Mouse (Mus musculus) G1E (cell line): ENCODE measurements around the gene Smoc1. TPM values are rescaled to one million over a fixed set of nuclear protein-coding genes. Genes with fewer than 3 reads are reported as not detected.

Source experiments
- ATAC-seq: 2 replicates; pipeline ENCODE4 v1.8.0; 2016; ENCODE audit warnings: mild to moderate bottlenecking; ENCODE audit not compliant: insufficient number of reproducible peaks, poor library complexity, low FRiP score, severe bottlenecking; ENCODE audit errors: extremely low read depth
- DNase-seq: peaks from one replicate; pipeline ENCODE4 v3.0.0; 2012; ENCODE audit warnings: low spot score
- H3K27me3 ChIP-seq: 2 replicates; pipeline ENCODE4 v1.6.1; 2012; ENCODE audit warnings: mild to moderate bottlenecking, low read length, inconsistent platforms; ENCODE audit not compliant: insufficient read depth
- H3K36me3 ChIP-seq: replicated peaks from 2 replicates; pipeline ENCODE3; 2012; ENCODE audit warnings: mild to moderate bottlenecking, inconsistent platforms
- H3K4me1 ChIP-seq: 2 replicates; pipeline ENCODE4 v1.6.1; 2012; ENCODE audit warnings: low read depth, low read length, inconsistent platforms, mixed read lengths; ENCODE audit not compliant: insufficient read depth
- H3K4me3 ChIP-seq: 2 replicates; pipeline ENCODE4 v1.5.1; 2012; ENCODE audit warnings: low read depth, mild to moderate bottlenecking, inconsistent platforms, low read length, moderate library complexity, mixed read lengths
- H3K9me3 ChIP-seq: replicated peaks from 2 replicates; pipeline ENCODE4 v1.6.1; 2012; ENCODE audit warnings: inconsistent platforms
- CTCF ChIP-seq: IDR thresholded peaks from 2 replicates; pipeline ENCODE4 v1.5.1; 2012; ENCODE audit warnings: low read depth, low read length, inconsistent platforms, mixed read lengths
- GATA1 ChIP-seq: IDR thresholded peaks from 2 replicates; pipeline ENCODE4 v1.6.1; 2012; ENCODE audit warnings: borderline replicate concordance, low read length, inconsistent platforms, mixed read lengths
- GATA2 ChIP-seq: IDR thresholded peaks from 2 replicates; pipeline ENCODE4 v1.6.1; 2012; ENCODE audit warnings: low read depth, low read length, inconsistent platforms, borderline replicate concordance
- POLR2AphosphoS5 ChIP-seq: IDR thresholded peaks from 2 replicates; pipeline ENCODE4 v1.6.1; 2012; ENCODE audit warnings: low read depth, low read length, inconsistent platforms; ENCODE audit not compliant: insufficient replicate concordance
- TAL1 ChIP-seq: conservative IDR thresholded peaks from 2 replicates; pipeline ENCODE4 v1.6.1; 2012; ENCODE audit warnings: low read depth, low read length, inconsistent platforms, mixed read lengths
- polyA plus RNA-seq: library from polyadenylated mRNA; stranded (reverse); fragments of >175 nt; gene quantifications from 2 replicates; pipeline ENCODE4 v1.2.3, GENCODE M21; 2012
- total RNA-seq, 2 experiments: library from RNA; stranded (forward) in 1 of 2; stranded (reverse) in 1 of 2; fragments of 200-1000 nt in 1 of 2; fragments of >200 nt in 1 of 2; fragmentation: Nextera tagmentation in 1 of 2; gene quantifications; 2 replicates each; pipeline ENCODE4 v1.2.3; 2014 to 2017

Gene Smoc1
- total and polyA plus RNA-seq, 3 experiments: 10.6 to 36.3 (median 28.1) TPM

DNA sequence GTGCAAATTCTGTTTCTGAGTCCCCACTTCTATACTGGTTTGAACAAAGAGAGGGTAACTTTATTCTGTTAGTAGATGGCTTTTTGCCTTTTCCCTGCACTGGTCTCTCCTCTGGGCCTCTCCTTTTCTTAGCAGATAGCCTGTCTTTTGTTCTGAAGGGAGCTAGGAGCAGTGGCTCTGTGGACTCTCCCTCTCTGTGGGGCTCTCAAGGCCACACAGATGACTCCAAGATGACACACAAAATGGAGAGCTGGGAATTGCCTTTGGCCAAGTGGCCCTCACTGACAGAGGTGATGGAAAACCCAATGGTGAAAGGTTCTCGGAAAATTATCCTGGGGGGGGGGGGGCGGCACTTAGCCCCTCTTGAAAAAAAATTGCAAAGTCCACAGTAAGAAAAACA is 133.3 kb downstream of the Smoc1 start:
- DNase-seq: no peak
- Histone ChIP-seq H3K4me1 (no peaks in the 10 kb centered on the region), H3K4me3 (no peak overlapping the region), H3K9me3 (no peaks in the 10 kb centered on the region), H3K36me3 (peaks cover 84% of the 10 kb centered on the region), H3K27me3 (no peaks in the 10 kb centered on the region)
- TF ChIP-seq POLR2AphosphoS5 (no peak), GATA2 (no peak), CTCF (no peak), TAL1 (no peak), GATA1 (no peak)
- no peak for ATAC-seq

GRCm38 (mm10) chr12:81160425-81160824 is 133.8 kb downstream of the Smoc1 start:
- Histone ChIP-seq H3K9me3 (no peaks in the 10 kb centered on the region), H3K4me1 (no peaks in the 10 kb centered on the region), H3K36me3 (peaks cover 83% of the 10 kb centered on the region), H3K27me3 (no peaks in the 10 kb centered on the region), H3K4me3 (no peak overlapping the region)
- no peak for TF ChIP-seq TAL1
- ATAC-seq (no peak), DNase-seq (no peak)

GRCm38 (mm10) chr12:81160831-81161230 is 134.2 kb downstream of the Smoc1 start:
- H3K9me3 ChIP-seq: no peaks in the 10 kb centered on the region
- H3K36me3 ChIP-seq: peaks cover 83% of the 10 kb centered on the region
- peak; percentile 42; the same call in 1 of the 2 replicates for TF ChIP-seq CTCF
- no peak for TF ChIP-seq TAL1
- no peak for TF ChIP-seq POLR2AphosphoS5
- TF ChIP-seq GATA1: no peak
- no peak for TF ChIP-seq GATA2
- no peaks in the 10 kb centered on the region for H3K27me3 ChIP-seq
- ATAC-seq: no peak
- H3K4me3 ChIP-seq: no peak overlapping the region
- no peaks in the 10 kb centered on the region for H3K4me1 ChIP-seq
- DNase-seq: peak; percentile 21

DNA sequence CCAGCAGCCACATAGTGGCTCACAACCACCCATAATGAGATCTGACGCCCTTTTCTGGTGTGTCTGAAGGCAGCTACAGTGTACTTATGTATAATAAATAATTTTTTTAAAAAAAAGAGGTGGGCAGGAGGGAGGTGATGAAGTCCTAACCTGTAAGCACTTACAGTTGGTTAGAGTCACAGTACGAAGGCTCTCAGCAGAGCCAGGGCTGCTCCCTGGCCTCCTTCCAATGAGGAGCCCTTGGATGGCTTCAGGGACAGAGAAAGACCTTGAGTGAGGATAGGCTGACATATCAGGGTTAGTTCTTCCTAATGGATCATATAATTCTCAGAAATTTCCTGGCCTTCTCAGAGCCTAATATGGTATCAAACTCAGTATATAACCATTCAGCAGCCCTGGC is 134.7 kb downstream of the Smoc1 start:
- H3K36me3 ChIP-seq: peaks cover 85% of the 10 kb centered on the region
- H3K27me3 ChIP-seq: no peaks in the 10 kb centered on the region
- H3K4me1 ChIP-seq: no peaks in the 10 kb centered on the region
- no peak overlapping the region for H3K4me3 ChIP-seq
- TF ChIP-seq POLR2AphosphoS5 (no peak), TAL1 (no peak), GATA2 (no peak), CTCF (no peak), GATA1 (no peak)
- H3K9me3 ChIP-seq: no peaks in the 10 kb centered on the region
- ATAC-seq (no peak), DNase-seq (no peak)

- Histone ChIP-seq H3K4me3 (no peak overlapping the region), H3K27me3 (no peaks in the 10 kb centered on the region), H3K9me3 (no peaks in the 10 kb centered on the region), H3K4me1 (peaks cover 4% of the 10 kb centered on the region), H3K36me3 (peaks cover 86% of the 10 kb centered on the region)
- no peak for TF ChIP-seq TAL1
- TF ChIP-seq POLR2AphosphoS5: no peak
- TF ChIP-seq GATA1: no peak
- TF ChIP-seq GATA2: no peak
- TF ChIP-seq CTCF: no peak
- DNase-seq (no peak), ATAC-seq (no peak)
Measured at GRCm38 (mm10) chr12:81163131-81163530, 136.5 kb downstream of the Smoc1 start.

- Histone ChIP-seq H3K4me3 (no peak overlapping the region), H3K4me1 (peaks cover 7% of the 10 kb centered on the region), H3K27me3 (no peaks in the 10 kb centered on the region), H3K9me3 (no peaks in the 10 kb centered on the region), H3K36me3 (peaks cover 86% of the 10 kb centered on the region)
- no peak for ATAC-seq
- DNase-seq: no peak
- no peak for TF ChIP-seq CTCF
- TF ChIP-seq TAL1: no peak
- TF ChIP-seq GATA2: no peak
- no peak for TF ChIP-seq GATA1
- no peak for TF ChIP-seq POLR2AphosphoS5
Measured at GRCm38 (mm10) chr12:81163566-81163965, 137.0 kb downstream of the Smoc1 start.

GRCm38 (mm10) chr12:81166092-81166491 is 139.5 kb downstream of the Smoc1 start:
- no peak for ATAC-seq
- no peak for TF ChIP-seq GATA1
- no peak for TF ChIP-seq TAL1
- TF ChIP-seq CTCF: no peak
- TF ChIP-seq POLR2AphosphoS5: no peak
- no peak for TF ChIP-seq GATA2
- DNase-seq: no peak
- Histone ChIP-seq H3K4me3 (no peak overlapping the region), H3K9me3 (no peaks in the 10 kb centered on the region), H3K36me3 (peaks cover 88% of the 10 kb centered on the region), H3K27me3 (no peaks in the 10 kb centered on the region), H3K4me1 (peaks cover 7% of the 10 kb centered on the region)
